12 mouse cellular contexts compared by ENCODE assay signal in genomic region chr4:143288473-143288872, GRCm38 (mm10). TPM values are rescaled to one million over a fixed set of nuclear protein-coding genes. Genes with fewer than 3 reads are reported as not detected.
A peak's percentile ranks its signal among the peaks of the same experiment; 100 is the strongest.
DNase-seq lines count a peak whose midpoint lies in the region; ATAC-seq and TF ChIP-seq lines count a peak whose summit lies in the region.
"Had no signal": no experiment of that assay in that cellular context is flagged by ENCODE, and none has a peak within 500 bp of the region (broad histone marks: within the 10 kb centered on the region; RNA-seq: fewer than 3 reads in every experiment).

No protein-coding gene starts in this region.

- no peak overlapping the region for H3K9ac ChIP-seq in embryonic facial prominence, embryonic 14.5 days (ENCODE audit: low read depth, low read length)
- H3K9ac ChIP-seq in lung, embryonic 14.5 days = no peak overlapping the region
- H3K9ac ChIP-seq: hindbrain, embryonic 14.5 days; midbrain, embryonic 12.5 days had no signal

- no peak for TF ChIP-seq CTCF in lung, embryonic 14.5 days (IDR thresholded peaks at IDR 0.05; ENCODE audit: low read depth)
- no peak for TF ChIP-seq CTCF in lung, adult 2 months (IDR thresholded peaks at IDR 0.05; ENCODE audit: insufficient read depth, low read length)
- TF ChIP-seq CTCF in small intestine, adult 2 months (IDR thresholded peaks at IDR 0.05; ENCODE audit: extremely low read depth, insufficient read length, insufficient replicate concordance, low read depth, low read length) = no peak

- H3K4me3 ChIP-seq in embryonic facial prominence, embryonic 14.5 days (ENCODE audit: low read depth, low read length) = no peak overlapping the region
- no peak overlapping the region for H3K4me3 ChIP-seq in embryonic facial prominence, embryonic 10.5 days
- no peak overlapping the region for H3K4me3 ChIP-seq in lung, embryonic 14.5 days (ENCODE audit: low read depth, low read length)
- H3K4me3 ChIP-seq in lung, adult 2 months (replicated peaks; ENCODE audit: extremely low read depth, low read depth, low read length) = no peak overlapping the region
- no peak overlapping the region for H3K4me3 ChIP-seq in small intestine, adult 2 months (ENCODE audit: low read depth, low read length)
- H3K4me3 ChIP-seq: midbrain, embryonic 12.5 days had no signal

- no peaks in the 10 kb centered on the region for H3K27me3 ChIP-seq in embryonic facial prominence, embryonic 14.5 days (replicated peaks; ENCODE audit: control insufficient read depth, insufficient read depth, low read length)
- H3K27me3 ChIP-seq in embryonic facial prominence, embryonic 10.5 days (replicated peaks; ENCODE audit: low read depth, poor library complexity, severe bottlenecking) = no peaks in the 10 kb centered on the region
- H3K27me3 ChIP-seq in lung, embryonic 14.5 days (ENCODE audit: insufficient read depth, low read length) = no peaks in the 10 kb centered on the region
- no peaks in the 10 kb centered on the region for H3K27me3 ChIP-seq in small intestine, adult 2 months (ENCODE audit: control insufficient read depth, insufficient read depth, low read length)
- H3K27me3 ChIP-seq: midbrain, embryonic 12.5 days had no signal

- 50% methylated on average over 6 of the region's 6 CpGs for WGBS in embryonic facial prominence, embryonic 14.5 days
- 80% methylated on average over 6 of the region's 6 CpGs for WGBS in embryonic facial prominence, embryonic 10.5 days
- 46% methylated on average over 6 of the region's 6 CpGs for WGBS in lung, embryonic 14.5 days
- 30% methylated on average over 6 of the region's 6 CpGs for WGBS in lung, adult 2 months
- WGBS in small intestine, adult 2 months = 49% methylated on average over 6 of the region's 6 CpGs

- peak overlapping the region; percentile 34; the same call in 1 of the 2 replicates for H3K27ac ChIP-seq in embryonic facial prominence, embryonic 14.5 days (replicated peaks; ENCODE audit: low read depth, low read length)
- H3K27ac ChIP-seq in embryonic facial prominence, embryonic 10.5 days (replicated peaks) = no peak overlapping the region
- H3K27ac ChIP-seq in lung, embryonic 14.5 days (ENCODE audit: low read depth) = 0 out of 2 replicates have a peak overlapping the region, but pooled peaks have one; percentile 46
- peak overlapping the region; percentile 25; the same call in 1 of the 2 replicates for H3K27ac ChIP-seq in small intestine, adult 2 months (ENCODE audit: insufficient read depth, low read depth, low read length)
- H3K27ac ChIP-seq: hindbrain, embryonic 14.5 days; midbrain, embryonic 12.5 days had no signal

- H3K36me3 ChIP-seq in embryonic facial prominence, embryonic 14.5 days (ENCODE audit: control insufficient read depth, insufficient read depth, low read length) = peaks cover 9% of the 10 kb centered on the region
- H3K36me3 ChIP-seq in embryonic facial prominence, embryonic 10.5 days (replicated peaks) = peaks cover 20% of the 10 kb centered on the region
- H3K36me3 ChIP-seq in lung, embryonic 14.5 days (ENCODE audit: insufficient read depth) = no peaks in the 10 kb centered on the region
- H3K36me3 ChIP-seq in small intestine, adult 2 months (ENCODE audit: control insufficient read depth, insufficient read depth, low read length) = no peaks in the 10 kb centered on the region

- H3K4me2 ChIP-seq in embryonic facial prominence, embryonic 14.5 days (ENCODE audit: low read depth, low read length) = no peak overlapping the region
- no peak overlapping the region for H3K4me2 ChIP-seq in lung, embryonic 14.5 days
- H3K4me2 ChIP-seq: hindbrain, embryonic 14.5 days; midbrain, embryonic 12.5 days had no signal

- DNase-seq in embryonic facial prominence, embryonic 14.5 days (ENCODE audit: low spot score) = no peak
- no peak for DNase-seq in embryonic facial prominence, embryonic 10.5 days (ENCODE audit: low spot score)
- DNase-seq in lung, embryonic 14.5 days = no peak
- DNase-seq in lung, adult 2 months = no peak
- DNase-seq in induced T-regulatory cell, adult 2 months (ENCODE audit: low read depth) = peak; percentile 3
- no peak for DNase-seq in adrenal gland, adult 2 months
- DNase-seq in frontal cortex, postnatal 10 days (ENCODE audit: low spot score in 2 of 2) = no peak
- DNase-seq: cerebellum, postnatal 10 days; thymus, postnatal 4 days had no signal

- no peaks in the 10 kb centered on the region for H3K9me3 ChIP-seq in embryonic facial prominence, embryonic 14.5 days (ENCODE audit: control insufficient read depth, low read length)
- peaks cover 6% of the 10 kb centered on the region; the same call in 1 of the 2 replicates for H3K9me3 ChIP-seq in embryonic facial prominence, embryonic 10.5 days
- H3K9me3 ChIP-seq in lung, embryonic 14.5 days (ENCODE audit: low read depth, low read length) = no peaks in the 10 kb centered on the region; the same call in 1 of the 2 replicates

- H3K4me1 ChIP-seq in embryonic facial prominence, embryonic 14.5 days (ENCODE audit: control insufficient read depth, insufficient read depth, low read length) = peaks cover 8% of the 10 kb centered on the region; the same call in 1 of the 2 replicates
- H3K4me1 ChIP-seq in embryonic facial prominence, embryonic 10.5 days = peaks cover 33% of the 10 kb centered on the region
- H3K4me1 ChIP-seq in lung, embryonic 14.5 days (ENCODE audit: insufficient read depth) = 0 out of 2 replicates have a peak, but pooled peaks cover 6% of the 10 kb centered on the region
- H3K4me1 ChIP-seq in lung, adult 2 months (ENCODE audit: control insufficient read depth, insufficient read depth, low read length) = no peaks in the 10 kb centered on the region
- H3K4me1 ChIP-seq in small intestine, adult 2 months (ENCODE audit: control insufficient read depth, insufficient read depth, insufficient read length, low read length) = no peaks in the 10 kb centered on the region

- ATAC-seq in embryonic facial prominence, embryonic 14.5 days (ENCODE audit: low read depth) = no peak
- no peak for ATAC-seq in lung, embryonic 14.5 days (ENCODE audit: insufficient read depth)

- no peak for TF ChIP-seq POLR2A in lung, adult 2 months (IDR thresholded peaks at IDR 0.05; ENCODE audit: borderline replicate concordance, extremely low read depth, low read depth, low read length)
- no peak for TF ChIP-seq POLR2A in small intestine, adult 2 months (IDR thresholded peaks at IDR 0.05; ENCODE audit: low read depth, low read length)

RNA-seq across cellular contexts. Expression of gene Pdpn, which starts 10.9 kb away (rescaled TPM):
- 67.1 and 70.2 TPM in 2 replicates for polyA plus RNA-seq in embryonic facial prominence, embryonic 14.5 days (2014; fragmentation: Nextera tagmentation; extraction: Ambion mirVana)
- polyA plus RNA-seq in embryonic facial prominence, embryonic 10.5 days (2016; fragmentation: Nextera tagmentation; extraction: Ambion mirVana) = 38.0 and 43.0 TPM in 2 replicates
- 36.6 and 39.5 TPM in 2 replicates for polyA plus RNA-seq in lung, embryonic 14.5 days (2014; fragmentation: Nextera tagmentation; extraction: Ambion mirVana)
- polyA plus RNA-seq in lung, adult 2 months (2012; rRNA removed) = 20.8 and 44.8 TPM in 2 replicates
- polyA plus RNA-seq in small intestine, adult 2 months (2012; rRNA removed) = 0.80 and 1.2 TPM in 2 replicates
- total RNA-seq in adrenal gland, adult 2 months (2021) = 1 to 10 TPM; 5.7 to 9.7 TPM
- polyA plus RNA-seq in adrenal gland, adult 2 months (2012; rRNA removed) = 1.1 and 1.7 TPM in 2 replicates
